Mouse (Mus musculus): ENCODE measurements at regions not wholly inside any gene's neighbourhood (a gene's known extent, or its start where the extent isn't known, plus 50 kb on each side); places are given as distances from the start of the nearest gene placed in this dataset.

DNA sequence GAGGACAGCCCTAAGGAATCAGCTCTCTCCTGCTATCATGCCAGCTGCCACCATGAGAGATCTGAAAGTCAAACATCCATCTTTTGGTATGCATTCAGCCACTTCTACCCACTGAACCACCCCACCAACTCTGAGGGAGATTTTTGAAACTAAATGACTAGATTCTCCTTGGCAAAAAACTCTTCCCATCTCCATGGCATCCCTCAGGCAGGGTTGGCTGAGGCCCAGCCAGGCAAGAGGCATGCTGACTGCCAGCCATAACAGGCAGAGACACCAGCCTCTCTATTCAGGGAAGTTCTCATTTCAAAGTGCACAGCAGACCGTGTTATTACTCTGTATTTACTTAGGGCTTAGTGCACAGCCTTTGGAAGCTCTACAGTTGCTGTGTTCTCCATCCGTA is 90.5 kb upstream of the Zdhhc25 start:
- TF ChIP-seq POLR2A (IDR thresholded peaks at IDR 0.05; ENCODE audit: borderline replicate concordance, extremely low read depth, low read depth, low read length) (no peak), CTCF (IDR thresholded peaks at IDR 0.05; ENCODE audit: insufficient read depth, low read length) (no peak)
